Mouse (Mus musculus) lung, adult 2 months (tissue): ENCODE data around the gene Tob1. TPM values are rescaled to one million over a fixed set of nuclear protein-coding genes. Genes with fewer than 3 reads are reported as not detected.
A peak's percentile ranks its signal among the peaks of the same experiment; 100 is the strongest.

Experiments used
- DNase-seq: peaks from one replicate; pipeline ENCODE4 v3.0.0; 2022
- H3K4me1 ChIP-seq: fragments of 200-500 bp; 2 replicates; pipeline ENCODE4 v1.6.1; 2011; ENCODE audit warnings: low read length; ENCODE audit not compliant: control insufficient read depth, insufficient read depth
- H3K4me3 ChIP-seq: fragments of 200-500 bp; replicated peaks from 2 replicates; pipeline ENCODE3; 2011; ENCODE audit warnings: low read depth, mild to moderate bottlenecking, control low read depth, low read length; ENCODE audit errors: extremely low read depth
- CTCF ChIP-seq: fragments of 200-500 bp; IDR thresholded peaks from 2 replicates; pipeline ENCODE4 v1.5.1; 2011; ENCODE audit warnings: mild to moderate bottlenecking, low read length, control low read depth; ENCODE audit not compliant: insufficient read depth
- POLR2A ChIP-seq: fragments of 200-500 bp; IDR thresholded peaks from 2 replicates; pipeline ENCODE4 v1.6.1; 2011; ENCODE audit warnings: low read depth, mild to moderate bottlenecking, control low read depth, low read length, borderline replicate concordance; ENCODE audit errors: extremely low read depth
- WGBS: fragments of 180-500 bp; shearing (Covaris S2); methylation state at CpG from one replicate; pipeline ENCODE4 v1.1.7; 2018; 5-methylcytosine and 5-hydroxymethylcytosine counted together
- polyA plus RNA-seq: library from polyadenylated mRNA; depleted of rRNA; stranded (reverse); fragments of >200 nt; gene quantifications from 2 replicates; pipeline ENCODE4 v1.2.3, GENCODE M21; 2012

Tob1 gene
- polyA plus RNA-seq, 1 experiment, result 27.9 TPM

DNA sequence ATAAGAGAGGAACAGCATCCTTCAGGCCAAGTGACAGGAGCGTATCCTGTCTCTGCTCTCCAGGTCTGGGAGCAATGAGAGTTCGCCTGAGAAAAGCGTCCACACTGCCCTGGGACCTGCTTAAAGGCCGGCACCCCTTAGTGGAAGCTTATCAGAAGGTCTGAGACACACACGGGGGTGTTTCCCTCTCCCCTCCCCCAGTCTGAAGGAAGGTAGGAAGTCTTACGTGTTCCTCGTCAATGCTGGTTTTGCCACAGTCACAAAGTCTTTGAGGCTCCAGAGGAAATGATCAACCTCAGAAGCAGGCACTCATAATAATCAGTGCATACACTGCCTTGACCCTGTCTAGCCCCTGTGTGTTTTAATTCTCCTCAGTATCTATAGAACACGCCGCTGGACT is 12.3 kb downstream of the Tob1 start:
- 64% methylated on average over 9 of the region's 9 CpGs for WGBS
- peaks cover 3% of the 10 kb centered on the region; the same call in 1 of the 2 replicates for H3K4me1 ChIP-seq

DNA sequence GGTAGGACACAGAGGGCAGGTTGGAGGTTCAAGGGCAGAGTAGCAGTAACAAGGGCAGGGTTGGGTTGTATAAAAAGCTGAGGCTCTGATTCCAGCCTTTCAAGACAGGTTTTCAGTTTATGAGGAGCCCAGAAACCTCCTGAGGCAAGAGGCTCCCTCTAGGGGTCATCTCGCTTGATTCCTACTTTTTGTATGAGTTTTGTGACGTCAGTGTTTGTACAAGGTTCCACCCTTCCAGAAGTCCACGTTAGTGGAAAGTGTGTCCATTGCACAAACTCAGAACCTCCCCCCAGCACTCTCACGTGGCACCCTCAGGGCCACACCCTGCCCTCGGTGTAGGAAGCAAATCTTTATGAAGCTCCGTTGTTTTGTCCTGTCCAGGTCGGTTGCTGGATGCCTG is 14.7 kb downstream of the Tob1 start:
- H3K4me3 ChIP-seq, result no peak overlapping the region
- WGBS, result 10% methylated on average over 7 of the region's 7 CpGs
- DNase-seq, result peak; percentile 63
- H3K4me1 ChIP-seq, result peaks cover 3% of the 10 kb centered on the region; the same call in 1 of the 2 replicates
- TF ChIP-seq CTCF (peak; percentile 23), POLR2A (peak; percentile 40; the same call in 1 of the 2 replicates)

More for the DNA sequence above, 12.3 kb downstream of the Tob1 start:
- H3K4me3 ChIP-seq, result no peak overlapping the region
- no peak for TF ChIP-seq POLR2A
- TF ChIP-seq CTCF, result no peak
- DNase-seq, result no peak

DNA sequence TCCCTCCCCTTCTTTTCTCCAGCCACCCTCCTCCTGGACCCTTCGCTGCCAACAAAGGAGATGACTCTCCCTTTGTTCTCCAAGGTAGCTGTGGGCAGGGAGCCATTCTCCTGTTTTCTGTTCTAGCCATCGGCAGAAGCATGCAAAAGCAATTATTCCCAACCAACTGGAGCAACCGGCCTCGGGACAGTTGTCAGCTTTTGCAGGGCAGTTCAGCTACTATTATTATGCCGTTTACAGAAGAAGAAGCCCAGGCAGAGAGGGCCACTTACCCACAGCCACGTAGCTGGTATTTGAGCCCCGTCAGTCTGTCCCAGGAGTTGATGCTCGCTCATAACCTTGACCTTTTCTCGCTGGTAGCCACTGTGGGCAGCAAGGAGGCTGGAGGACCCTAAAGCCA is 17.2 kb downstream of the Tob1 start:
- TF ChIP-seq CTCF (no peak), POLR2A (no peak)
- no peak overlapping the region for H3K4me3 ChIP-seq
- peaks cover 10% of the 10 kb centered on the region; the same call in 1 of the 2 replicates for H3K4me1 ChIP-seq
- 63% methylated on average over 9 of the region's 9 CpGs for WGBS
- no peak for DNase-seq

- Histone ChIP-seq H3K4me1 (peaks cover 10% of the 10 kb centered on the region; the same call in 1 of the 2 replicates), H3K4me3 (no peak overlapping the region)
- WGBS, result 73% methylated on average over 5 of the region's 5 CpGs
- no peak for DNase-seq
- TF ChIP-seq CTCF (no peak), POLR2A (no peak)
Observed at GRCm38 (mm10) chr11:94229207-94229960, 18.1 kb downstream of the Tob1 start.

DNA sequence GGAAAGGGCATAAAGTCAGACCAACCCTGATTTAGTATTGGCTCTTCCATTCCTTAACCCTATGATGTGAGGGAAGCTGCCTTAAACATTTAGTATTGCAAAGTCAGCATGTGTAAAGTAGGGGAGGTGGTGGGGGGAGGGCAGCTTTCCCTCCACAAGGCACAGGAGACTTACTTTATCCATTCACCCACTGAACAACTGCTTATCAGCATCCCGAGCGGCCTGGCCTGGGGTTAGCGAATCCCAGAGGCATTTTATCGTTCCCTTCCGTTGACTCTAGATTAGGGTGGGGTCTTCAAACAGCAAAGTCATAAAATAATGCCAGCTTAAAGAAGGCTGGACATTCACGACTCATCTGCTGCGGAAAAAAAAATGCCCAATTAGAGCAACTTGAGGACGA is 19.0 kb downstream of the Tob1 start:
- WGBS, result 76% methylated on average over 8 of the region's 8 CpGs
- peaks cover 10% of the 10 kb centered on the region; the same call in 1 of the 2 replicates for H3K4me1 ChIP-seq
- DNase-seq, result no peak
- TF ChIP-seq POLR2A, result no peak
- no peak for TF ChIP-seq CTCF
- no peak overlapping the region for H3K4me3 ChIP-seq

DNA sequence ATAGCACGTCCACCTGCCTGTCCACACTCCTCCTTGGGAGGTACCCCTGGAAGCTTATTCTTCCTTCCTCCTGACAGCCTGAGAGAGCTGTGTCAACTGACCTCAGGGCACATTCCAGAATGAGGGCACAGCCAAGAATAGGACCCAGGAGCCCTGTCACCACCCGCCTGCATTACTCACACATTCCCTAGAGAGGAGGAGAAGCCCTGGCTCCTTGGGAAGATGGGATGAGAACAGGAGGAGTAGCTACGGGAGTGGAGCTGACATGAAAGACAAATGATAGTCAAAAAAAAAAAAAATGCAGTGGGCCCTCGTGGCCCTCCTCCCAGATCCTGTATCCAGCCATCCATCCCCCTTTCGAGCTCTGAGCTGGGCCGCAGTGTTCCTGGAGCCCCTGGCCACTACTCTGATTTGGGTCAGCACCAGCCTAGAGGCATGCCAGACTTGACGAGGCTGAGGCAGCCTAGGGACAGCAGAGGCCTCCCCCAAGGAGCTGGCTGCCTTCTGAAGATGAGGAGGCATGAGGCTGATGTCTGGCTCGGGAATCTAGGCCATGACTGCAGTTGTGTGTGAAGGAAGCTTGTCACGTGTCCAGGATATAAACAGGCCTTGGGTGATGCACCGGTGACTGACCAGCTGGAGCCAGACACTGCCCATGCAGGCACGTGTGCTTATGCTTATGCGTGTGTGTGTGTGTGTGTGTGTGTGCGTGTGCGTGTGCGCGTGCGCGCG is 20.7 kb downstream of the Tob1 start:
- 57% methylated on average over 19 of the region's 19 CpGs for WGBS
- DNase-seq, result no peak
- peaks cover 7% of the 10 kb centered on the region; the same call in 1 of the 2 replicates for H3K4me1 ChIP-seq
- H3K4me3 ChIP-seq, result no peak overlapping the region
- no peak for TF ChIP-seq POLR2A
- TF ChIP-seq CTCF, result no peak

DNA sequence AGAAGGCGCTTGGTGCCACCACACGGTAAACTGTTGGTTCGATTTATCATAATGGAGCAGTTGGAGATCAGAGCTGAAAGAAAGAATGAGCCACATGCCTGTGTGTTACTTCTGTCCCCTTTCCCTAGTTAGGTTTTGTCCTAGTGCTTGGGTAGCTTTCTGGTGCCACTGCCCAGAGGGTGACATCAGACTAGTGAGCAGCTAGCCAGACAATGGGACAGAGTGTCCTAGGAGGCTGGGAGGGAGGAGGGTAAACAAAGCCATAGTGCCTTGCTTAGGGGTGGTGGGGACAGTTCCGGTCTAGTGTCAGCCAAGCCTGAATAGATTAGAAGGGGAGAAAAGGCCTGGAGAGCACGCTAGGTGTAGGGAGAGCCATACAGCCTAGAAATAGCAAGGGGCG is 22.2 kb downstream of the Tob1 start:
- Histone ChIP-seq H3K4me1 (peaks cover 7% of the 10 kb centered on the region; the same call in 1 of the 2 replicates), H3K4me3 (no peak overlapping the region)
- no peak for TF ChIP-seq POLR2A
- no peak for TF ChIP-seq CTCF
- no peak for DNase-seq
- WGBS, result 80% methylated on average over 6 of the region's 6 CpGs

DNA sequence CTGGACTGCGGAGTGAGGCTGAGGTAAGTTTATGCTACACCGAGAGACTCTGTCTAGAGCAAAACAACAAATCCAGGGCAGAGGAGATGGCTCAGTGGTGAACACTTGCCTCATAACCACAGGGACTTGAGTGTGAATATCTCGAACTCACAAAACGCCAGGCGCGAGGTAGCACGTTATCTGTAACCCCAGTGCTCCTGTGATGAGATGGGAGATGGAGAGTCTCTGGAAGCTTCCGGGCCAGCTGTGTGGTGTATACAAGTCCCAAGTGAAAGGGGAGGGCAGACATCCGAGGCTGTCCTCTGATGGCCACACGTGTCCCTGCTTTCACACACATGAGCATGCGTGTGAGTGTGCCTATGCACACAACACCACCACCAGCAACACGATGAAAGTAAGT is 23.1 kb downstream of the Tob1 start:
- no peak for DNase-seq
- Histone ChIP-seq H3K4me1 (peaks cover 7% of the 10 kb centered on the region; the same call in 1 of the 2 replicates), H3K4me3 (no peak overlapping the region)
- TF ChIP-seq CTCF, result no peak
- TF ChIP-seq POLR2A, result no peak
- 89% methylated on average over 12 of the region's 12 CpGs for WGBS

DNA sequence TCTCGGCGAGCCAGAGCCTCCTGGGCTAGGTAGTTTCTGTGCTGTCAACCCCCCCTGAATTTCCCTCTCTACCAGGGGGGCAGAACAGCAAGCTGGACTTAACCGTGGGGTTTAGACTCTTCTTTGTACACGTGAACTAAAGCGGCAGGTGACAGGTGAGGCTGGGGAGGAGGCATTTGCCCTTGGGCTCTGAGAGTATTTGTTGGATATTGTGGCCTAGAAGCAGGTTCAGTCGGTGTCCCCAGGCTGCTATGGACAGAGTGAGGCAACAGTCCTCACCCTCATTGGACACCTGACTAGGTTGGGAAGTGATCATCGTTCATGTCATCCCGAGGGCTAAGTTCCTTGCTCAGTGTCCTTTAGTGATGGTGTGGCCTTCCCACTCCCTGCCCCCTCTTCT is 23.6 kb downstream of the Tob1 start:
- H3K4me1 ChIP-seq, result peaks cover 7% of the 10 kb centered on the region; the same call in 1 of the 2 replicates
- TF ChIP-seq POLR2A (no peak), CTCF (no peak)
- DNase-seq, result no peak
- no peak overlapping the region for H3K4me3 ChIP-seq
- 91% methylated on average over 8 of the region's 8 CpGs for WGBS
